Mouse (Mus musculus) bone marrow macrophage, adult 2 months (primary cell): ENCODE results near the gene Kdm4b. TPM values are rescaled to one million over a fixed set of nuclear protein-coding genes. Genes with fewer than 3 reads are reported as not detected.

Experiments used
- H3K27ac ChIP-seq: 2 replicates; pipeline ENCODE4 v1.5.1; 2012; ENCODE audit warnings: low read depth, low read length; ENCODE audit not compliant: insufficient read depth
- H3K4me1 ChIP-seq: 2 replicates; pipeline ENCODE4 v1.6.1; 2012; ENCODE audit warnings: low read length; ENCODE audit not compliant: control insufficient read depth, insufficient read depth
- H3K4me3 ChIP-seq: 2 replicates; pipeline ENCODE4 v1.5.1; 2012; ENCODE audit warnings: mild to moderate bottlenecking, low read length, moderate library complexity; ENCODE audit not compliant: insufficient read depth
- CTCF ChIP-seq: IDR thresholded peaks from 2 replicates; pipeline ENCODE4 v1.5.1; 2012; ENCODE audit warnings: low read depth, mild to moderate bottlenecking, low read length, moderate library complexity
- POLR2A ChIP-seq: IDR thresholded peaks from 2 replicates; pipeline ENCODE4 v1.6.1; 2012; ENCODE audit warnings: mild to moderate bottlenecking, low read depth, low read length, borderline replicate concordance
- polyA plus RNA-seq: library from polyadenylated mRNA; stranded (reverse); fragments of >200 nt; gene quantifications from 2 replicates; pipeline ENCODE4 v1.2.4, GENCODE M21; 2012; ENCODE audit not compliant: missing spikeins, insufficient read depth, insufficient read length

Gene Kdm4b
- polyA plus RNA-seq, 1 experiment = 17.3 TPM

DNA sequence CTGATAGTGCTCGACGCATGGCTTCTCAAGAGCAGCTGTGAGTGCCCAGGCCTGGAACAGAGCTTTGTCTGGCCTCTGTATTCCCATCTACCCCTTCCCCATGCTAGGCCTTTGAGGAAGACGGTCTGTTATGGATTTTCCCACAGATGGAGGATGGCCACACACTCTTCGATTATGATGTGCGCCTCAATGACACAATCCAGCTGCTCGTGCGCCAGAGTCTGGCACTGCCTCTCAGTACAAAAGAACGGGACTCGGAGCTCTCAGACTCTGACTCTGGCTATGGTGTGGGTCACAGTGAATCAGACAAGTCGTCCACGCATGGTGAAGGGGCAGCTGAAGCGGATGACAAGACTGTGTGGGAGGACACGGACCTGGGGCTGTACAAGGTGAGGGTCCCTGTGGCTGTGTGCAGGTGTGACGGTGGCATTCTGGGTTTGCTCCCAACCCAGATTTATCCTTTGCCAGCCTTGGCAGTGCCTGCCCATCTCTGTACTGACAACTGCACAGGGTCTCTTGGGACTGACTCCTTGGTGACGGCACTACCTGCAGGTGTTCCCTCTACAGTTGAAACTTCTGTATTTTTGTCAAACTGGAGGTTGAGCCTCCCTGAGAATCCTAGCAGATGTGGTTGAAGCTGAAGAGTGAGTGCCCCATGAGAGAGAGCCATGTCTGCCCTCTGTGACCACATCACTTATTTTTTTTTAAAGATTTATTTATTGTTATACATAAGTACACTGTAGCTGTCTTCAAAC, 16.5 kb upstream of the Kdm4b start:
- H3K27ac ChIP-seq = no peak overlapping the region
- H3K4me1 ChIP-seq = peaks cover 3% of the 10 kb centered on the region
- TF ChIP-seq POLR2A (no peak), CTCF (no peak)
- H3K4me3 ChIP-seq = no peak overlapping the region

DNA sequence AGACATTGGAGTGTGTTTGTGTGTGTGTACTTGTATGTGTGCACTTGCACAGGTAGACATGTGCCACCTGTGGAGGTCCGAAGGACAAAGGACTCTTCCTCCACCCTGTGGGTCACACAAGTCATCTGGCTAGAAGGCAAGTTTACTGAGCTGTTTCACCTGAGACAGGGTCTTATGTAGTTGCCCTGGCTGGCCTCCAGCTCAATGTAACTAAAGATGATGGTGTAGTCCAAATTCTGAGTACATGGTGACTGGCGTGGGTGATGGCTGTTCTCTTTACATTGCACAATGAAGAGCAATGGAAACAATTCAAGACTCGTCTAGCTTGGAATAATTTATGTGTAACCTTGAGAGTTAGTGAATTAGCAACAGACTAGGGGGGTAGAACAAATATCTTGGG, 1.4 kb upstream of the Kdm4b start:
- TF ChIP-seq CTCF (no peak), POLR2A (no peak)
- Histone ChIP-seq H3K4me1 (peaks cover 10% of the 10 kb centered on the region), H3K27ac (no peak overlapping the region), H3K4me3 (no peak overlapping the region)

GRCm38 (mm10) chr17:56326153-56327147, 588 bp downstream of the Kdm4b start:
- Histone ChIP-seq H3K27ac (peak overlapping the region; percentile 27), H3K4me1 (peaks cover 10% of the 10 kb centered on the region), H3K4me3 (peak overlapping the region; percentile 70)
- TF ChIP-seq POLR2A (no peak), CTCF (no peak)

DNA sequence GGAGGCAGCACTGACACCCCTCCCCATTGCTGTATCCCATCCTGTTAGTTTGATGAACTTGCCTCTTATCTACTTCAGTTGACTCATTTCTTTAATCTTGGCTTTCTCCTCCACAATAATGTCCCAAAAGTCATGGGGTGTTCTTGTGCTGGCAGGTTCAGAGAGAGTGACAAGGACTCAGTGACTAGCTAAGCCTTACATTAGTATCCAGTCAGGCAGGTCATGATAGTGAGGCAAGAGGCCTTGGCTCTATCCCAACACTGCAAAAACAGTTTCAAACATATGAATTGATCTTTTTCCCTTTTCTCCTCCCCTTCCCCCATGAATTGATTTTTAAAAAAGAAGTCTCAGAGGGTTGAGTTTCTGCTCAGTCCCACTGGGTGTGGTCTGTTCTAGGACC, 3.4 kb downstream of the Kdm4b start:
- Histone ChIP-seq H3K27ac (no peak overlapping the region), H3K4me1 (peaks cover 10% of the 10 kb centered on the region), H3K4me3 (no peak overlapping the region)
- TF ChIP-seq POLR2A (no peak), CTCF (no peak)

GRCm38 (mm10) chr17:56330345-56330744, 4.5 kb downstream of the Kdm4b start:
- H3K4me3 ChIP-seq = no peak overlapping the region
- no peak overlapping the region for H3K27ac ChIP-seq
- peaks cover 10% of the 10 kb centered on the region for H3K4me1 ChIP-seq
- TF ChIP-seq CTCF (no peak), POLR2A (no peak)

DNA sequence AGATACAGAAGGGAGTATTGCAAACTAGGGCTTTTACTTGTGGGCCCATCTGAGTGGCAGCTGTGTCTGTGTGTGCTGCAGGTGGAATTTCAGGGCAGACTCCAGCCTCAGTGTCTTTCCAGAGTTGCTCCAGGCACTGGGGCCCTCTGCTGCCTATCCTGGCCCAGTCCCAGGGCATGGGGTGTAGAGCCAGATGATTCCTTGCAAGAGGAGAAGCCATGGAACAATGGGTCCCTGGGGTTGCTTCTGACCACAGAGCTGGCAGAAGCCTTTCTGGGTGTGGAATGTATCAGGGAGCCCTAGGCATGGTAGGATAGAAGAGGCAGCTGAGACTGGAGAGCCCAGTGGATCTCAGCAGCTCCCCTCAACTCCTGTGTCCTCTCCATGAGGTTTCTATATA, 5.4 kb downstream of the Kdm4b start:
- H3K4me3 ChIP-seq = no peak overlapping the region
- H3K27ac ChIP-seq = no peak overlapping the region
- TF ChIP-seq POLR2A = no peak
- TF ChIP-seq CTCF = no peak
- H3K4me1 ChIP-seq = peaks cover 10% of the 10 kb centered on the region

DNA sequence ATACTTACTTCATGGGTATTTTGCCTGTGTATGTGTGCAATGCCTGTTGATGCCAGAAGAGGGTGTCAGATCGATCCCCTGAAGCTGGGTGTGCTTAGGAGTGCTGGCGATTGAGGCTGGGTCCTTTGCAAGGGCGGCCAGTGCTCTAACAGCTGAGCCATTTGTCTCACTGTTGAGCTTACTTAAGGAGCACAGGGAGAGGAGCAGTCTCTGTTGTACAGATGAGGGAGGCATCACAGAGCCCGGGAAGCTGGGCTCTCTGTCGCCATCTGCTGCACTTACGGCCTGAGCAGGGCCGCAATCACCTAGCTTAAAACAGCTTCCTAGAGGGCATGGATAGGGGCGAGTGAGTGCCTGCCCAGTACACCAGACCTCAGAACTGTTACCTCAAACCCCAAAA, 7.1 kb downstream of the Kdm4b start:
- H3K4me3 ChIP-seq = no peak overlapping the region
- TF ChIP-seq CTCF = no peak
- no peak for TF ChIP-seq POLR2A
- H3K27ac ChIP-seq = no peak overlapping the region
- H3K4me1 ChIP-seq = peaks cover 8% of the 10 kb centered on the region

- no peak overlapping the region for H3K27ac ChIP-seq
- peaks cover 25% of the 10 kb centered on the region for H3K4me1 ChIP-seq
- TF ChIP-seq POLR2A (no peak), CTCF (peak; percentile 78; the same call in 1 of the 2 replicates)
- H3K4me3 ChIP-seq = no peak overlapping the region
Measured at GRCm38 (mm10) chr17:56337190-56337589, 11.3 kb downstream of the Kdm4b start.

- TF ChIP-seq POLR2A (no peak), CTCF (no peak)
- Histone ChIP-seq H3K4me3 (no peak overlapping the region), H3K4me1 (peaks cover 25% of the 10 kb centered on the region), H3K27ac (no peak overlapping the region)
Measured at GRCm38 (mm10) chr17:56337791-56338190, 11.9 kb downstream of the Kdm4b start.

DNA sequence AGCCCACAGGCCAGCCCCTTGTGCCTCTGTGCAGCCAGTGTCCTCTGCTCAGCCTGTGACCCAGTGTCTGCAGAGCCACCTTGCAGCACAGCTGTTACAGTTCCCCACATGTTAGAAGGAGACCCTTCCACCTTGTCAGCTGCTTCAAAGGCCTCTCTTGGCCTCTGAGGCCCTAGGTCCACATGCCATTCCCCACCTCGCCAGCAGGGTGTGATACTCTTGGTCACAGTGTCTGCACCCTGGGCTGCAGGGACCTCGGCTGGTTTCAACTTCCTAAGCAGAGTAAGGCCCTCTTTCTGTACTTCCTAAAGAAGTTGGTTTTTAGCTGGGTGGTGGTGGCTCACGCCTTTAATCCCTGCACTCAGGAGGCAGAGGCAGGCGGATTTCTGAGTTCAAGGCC, 13.0 kb downstream of the Kdm4b start:
- TF ChIP-seq POLR2A = no peak
- peak; percentile 27; the same call in 1 of the 2 replicates for TF ChIP-seq CTCF
- Histone ChIP-seq H3K27ac (no peak overlapping the region), H3K4me3 (no peak overlapping the region), H3K4me1 (peaks cover 31% of the 10 kb centered on the region)
